Mouse (Mus musculus): Measurements from ENCODE around the gene Mylk. TPM values are rescaled to one million over a fixed set of nuclear protein-coding genes. Genes with fewer than 3 reads are reported as not detected.
A peak's percentile ranks its signal among the peaks of the same experiment; 100 is the strongest.

Gene Mylk
- polyA plus RNA-seq, 1 experiment from 2014 or later, result 4.2 TPM

DNA sequence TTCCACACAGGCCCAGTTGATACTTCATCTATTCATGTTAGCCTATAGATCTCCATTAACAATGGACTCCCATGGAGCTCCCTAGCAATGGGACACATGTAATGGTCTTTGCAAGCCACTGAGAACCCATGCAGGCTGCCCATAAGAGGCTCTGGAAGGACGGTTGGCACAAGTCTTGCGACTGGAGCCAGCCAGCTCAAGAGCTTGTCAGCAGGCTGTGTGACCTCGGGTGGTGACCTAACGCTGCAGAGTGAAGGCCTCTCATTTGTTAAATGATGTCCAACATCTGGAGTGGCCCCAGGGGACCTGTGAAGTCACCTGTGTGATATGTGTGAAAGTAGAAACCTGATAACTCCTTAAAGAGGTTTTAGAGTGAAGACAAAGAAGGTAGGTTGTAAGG is 252.0 kb downstream of the Mylk start:
- H3K4me2 ChIP-seq (ENCODE audit: low read length), result no peak overlapping the region
- H3K4me3 ChIP-seq (ENCODE audit: low read depth, low read length), result no peak overlapping the region
- no peak for DNase-seq (ENCODE audit: low spot score)
- no peaks in the 10 kb centered on the region for H3K36me3 ChIP-seq (ENCODE audit: control insufficient read depth, insufficient read depth, low read length)
- no peak overlapping the region for H3K27ac ChIP-seq (ENCODE audit: low read depth, low read length)
- no peak for ATAC-seq
- H3K9ac ChIP-seq (ENCODE audit: low read length), result no peak overlapping the region
- peaks cover 15% of the 10 kb centered on the region for H3K4me1 ChIP-seq (ENCODE audit: control insufficient read depth, insufficient read depth, low read length)
- 70% methylated on average over 4 of the region's 4 CpGs for WGBS
- no peaks in the 10 kb centered on the region for H3K27me3 ChIP-seq (replicated peaks; ENCODE audit: control insufficient read depth, insufficient read depth, low read length)
- H3K9me3 ChIP-seq (replicated peaks; ENCODE audit: control insufficient read depth, low read length), result no peaks in the 10 kb centered on the region

DNA sequence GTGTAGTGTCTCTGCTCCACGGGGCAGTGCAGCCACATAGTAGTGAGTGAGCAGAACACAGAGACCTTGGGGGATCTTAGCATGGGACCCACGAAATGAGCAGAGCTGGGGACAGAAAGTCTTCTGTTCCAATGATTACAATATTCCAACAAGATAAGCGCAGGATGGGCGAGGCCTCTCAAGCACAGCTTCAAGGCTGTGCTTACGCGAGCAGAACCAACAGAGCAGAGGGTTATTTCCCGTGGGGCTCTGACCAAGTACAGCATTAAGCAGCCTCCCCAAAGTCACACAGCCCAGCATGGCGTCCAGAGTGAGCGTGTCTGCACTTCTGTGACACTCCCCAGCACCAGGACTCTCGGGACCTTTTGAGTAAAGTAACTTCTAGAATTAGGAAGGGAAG is 252.6 kb downstream of the Mylk start:
- Histone ChIP-seq H3K9ac (ENCODE audit: low read length) (no peak overlapping the region), H3K27ac (ENCODE audit: low read depth, low read length) (no peak overlapping the region), H3K4me3 (ENCODE audit: low read depth, low read length) (no peak overlapping the region), H3K4me1 (ENCODE audit: control insufficient read depth, insufficient read depth, low read length) (peaks cover 15% of the 10 kb centered on the region), H3K27me3 (replicated peaks; ENCODE audit: control insufficient read depth, insufficient read depth, low read length) (no peaks in the 10 kb centered on the region), H3K36me3 (ENCODE audit: control insufficient read depth, insufficient read depth, low read length) (no peaks in the 10 kb centered on the region), H3K9me3 (replicated peaks; ENCODE audit: control insufficient read depth, low read length) (no peaks in the 10 kb centered on the region), H3K4me2 (ENCODE audit: low read length) (no peak overlapping the region)
- no peak for ATAC-seq
- WGBS, result 73% methylated on average over 10 of the region's 10 CpGs
- no peak for DNase-seq (ENCODE audit: low spot score)

DNA sequence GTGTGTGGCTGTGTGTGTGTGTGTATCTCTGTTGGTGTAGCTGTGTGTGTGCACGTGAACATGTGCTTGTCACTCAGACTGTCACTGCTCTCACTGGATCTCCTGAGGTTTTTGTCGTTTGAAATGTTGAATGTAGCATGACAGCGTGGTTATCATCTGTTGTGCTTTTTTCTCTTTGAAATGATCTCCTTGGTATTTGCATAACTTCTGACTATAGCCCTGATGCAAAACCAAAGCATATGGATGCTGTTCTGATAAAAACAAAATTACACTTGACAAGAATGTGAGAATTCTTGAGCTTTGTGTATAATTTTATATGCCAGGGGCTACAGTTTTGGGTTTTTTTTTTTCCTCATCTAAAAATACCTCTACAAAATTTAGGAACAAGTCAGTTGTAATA is 254.0 kb downstream of the Mylk start:
- Histone ChIP-seq H3K36me3 (ENCODE audit: control insufficient read depth, insufficient read depth, low read length) (no peaks in the 10 kb centered on the region), H3K9me3 (replicated peaks; ENCODE audit: control insufficient read depth, low read length) (no peaks in the 10 kb centered on the region), H3K27me3 (replicated peaks; ENCODE audit: control insufficient read depth, insufficient read depth, low read length) (no peaks in the 10 kb centered on the region), H3K4me3 (ENCODE audit: low read depth, low read length) (no peak overlapping the region), H3K4me1 (ENCODE audit: control insufficient read depth, insufficient read depth, low read length) (peaks cover 15% of the 10 kb centered on the region), H3K4me2 (ENCODE audit: low read length) (no peak overlapping the region), H3K27ac (ENCODE audit: low read depth, low read length) (no peak overlapping the region; the same call in 1 of the 2 replicates), H3K9ac (ENCODE audit: low read length) (no peak overlapping the region)
- DNase-seq (ENCODE audit: low spot score) (peak; percentile 51), ATAC-seq (peak; percentile 26; the same call in 1 of the 2 replicates)
- 71% methylated on average over 3 of the region's 3 CpGs for WGBS

DNA sequence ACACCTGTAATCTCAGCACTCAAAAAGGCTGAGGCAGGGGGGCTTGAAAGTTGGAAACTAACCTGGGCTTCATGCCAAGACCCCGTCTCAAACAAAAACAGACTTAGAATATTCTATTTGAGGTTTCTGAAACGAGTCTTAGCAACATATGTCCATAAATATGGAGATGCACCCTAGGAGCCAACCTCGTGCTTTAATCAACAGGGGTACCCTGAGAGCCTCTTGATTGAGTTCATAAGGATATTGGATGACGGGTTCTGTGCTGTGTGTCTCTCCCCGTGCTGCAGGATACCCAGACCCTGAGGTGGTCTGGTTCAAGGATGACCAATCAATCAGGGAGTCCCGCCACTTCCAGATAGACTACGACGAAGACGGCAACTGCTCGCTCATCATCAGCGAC is 255.0 kb downstream of the Mylk start:
- Histone ChIP-seq H3K27me3 (replicated peaks; ENCODE audit: control insufficient read depth, insufficient read depth, low read length) (no peaks in the 10 kb centered on the region), H3K4me2 (ENCODE audit: low read length) (peak overlapping the region; percentile 48), H3K27ac (ENCODE audit: low read depth, low read length) (no peak overlapping the region), H3K4me1 (ENCODE audit: control insufficient read depth, insufficient read depth, low read length) (peaks cover 15% of the 10 kb centered on the region), H3K9ac (ENCODE audit: low read length) (no peak overlapping the region), H3K9me3 (replicated peaks; ENCODE audit: control insufficient read depth, low read length) (no peaks in the 10 kb centered on the region), H3K36me3 (ENCODE audit: control insufficient read depth, insufficient read depth, low read length) (no peaks in the 10 kb centered on the region), H3K4me3 (ENCODE audit: low read depth, low read length) (no peak overlapping the region)
- ATAC-seq, result peak; percentile 67; the same call in 1 of the 2 replicates
- WGBS, result 38% methylated on average over 11 of the region's 11 CpGs
- DNase-seq (ENCODE audit: low spot score), result peak; percentile 61

DNA sequence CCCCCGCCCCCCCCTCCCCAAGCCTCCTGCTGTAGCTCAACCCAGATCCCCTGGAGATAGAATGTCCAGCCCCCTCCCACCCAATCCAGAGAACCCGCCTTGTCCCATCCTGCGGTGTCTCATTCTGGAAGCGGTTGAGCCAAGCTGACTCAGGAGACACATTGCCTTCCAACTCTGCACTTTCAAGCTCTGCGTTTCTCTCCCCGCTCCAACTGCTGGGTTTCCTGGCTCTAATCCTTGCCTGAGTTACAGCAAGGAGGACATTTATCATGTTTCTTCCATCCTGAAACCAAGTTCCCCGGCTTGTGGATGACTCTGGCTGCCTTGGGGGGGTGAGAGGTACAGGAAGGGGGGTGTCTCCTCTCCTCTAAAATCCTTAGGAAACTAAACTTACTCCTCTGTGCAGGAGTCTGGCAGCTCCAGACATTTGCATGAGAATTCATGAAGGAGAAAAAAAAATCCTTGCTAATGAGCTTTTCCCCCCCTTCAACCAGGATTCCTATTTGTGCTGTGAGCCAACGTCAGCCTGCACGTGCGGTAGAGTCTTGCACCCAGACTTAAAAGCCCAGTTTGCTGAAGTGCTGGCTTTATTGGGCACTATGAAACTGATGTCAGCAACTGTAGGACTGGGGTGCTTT is 256.0 kb downstream of the Mylk start:
- Histone ChIP-seq H3K4me2 (ENCODE audit: low read length) (peak overlapping the region; percentile 48), H3K36me3 (ENCODE audit: control insufficient read depth, insufficient read depth, low read length) (no peaks in the 10 kb centered on the region), H3K27me3 (replicated peaks; ENCODE audit: control insufficient read depth, insufficient read depth, low read length) (no peaks in the 10 kb centered on the region), H3K4me3 (ENCODE audit: low read depth, low read length) (peak overlapping the region; percentile 8), H3K9ac (ENCODE audit: low read length) (peak overlapping the region; percentile 41; the same call in 1 of the 2 replicates), H3K9me3 (replicated peaks; ENCODE audit: control insufficient read depth, low read length) (no peaks in the 10 kb centered on the region), H3K27ac (ENCODE audit: low read depth, low read length) (no peak overlapping the region; the same call in 1 of the 2 replicates), H3K4me1 (ENCODE audit: control insufficient read depth, insufficient read depth, low read length) (peaks cover 15% of the 10 kb centered on the region)
- 5% methylated on average over 10 of the region's 10 CpGs for WGBS
- ATAC-seq (0 out of 2 replicates have a peak, but pooled peaks have one; percentile 26), DNase-seq (ENCODE audit: low spot score) (peak; percentile 81)

DNA sequence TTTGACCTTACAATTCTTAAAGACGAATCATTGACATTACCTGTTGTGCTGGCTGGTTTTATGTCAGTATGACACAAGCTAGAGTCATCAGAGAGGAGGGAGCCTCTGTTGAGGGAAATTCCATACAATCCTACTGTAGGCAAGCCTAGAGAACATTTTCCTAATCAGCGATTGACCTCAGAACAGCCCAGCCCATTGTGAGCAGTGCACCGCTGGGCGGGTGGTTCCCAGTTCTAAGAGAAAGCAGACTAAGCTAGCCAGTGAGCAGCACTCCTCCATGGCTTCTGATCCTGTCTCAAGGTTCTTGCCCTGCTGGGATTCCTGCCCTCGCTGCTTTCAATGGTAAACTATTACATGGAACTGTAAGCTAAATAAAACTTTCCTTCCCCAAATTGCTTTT is 259.3 kb downstream of the Mylk start:
- Histone ChIP-seq H3K9ac (ENCODE audit: low read length) (no peak overlapping the region), H3K4me3 (ENCODE audit: low read depth, low read length) (no peak overlapping the region), H3K27ac (ENCODE audit: low read depth, low read length) (no peak overlapping the region), H3K36me3 (ENCODE audit: control insufficient read depth, insufficient read depth, low read length) (no peaks in the 10 kb centered on the region), H3K27me3 (replicated peaks; ENCODE audit: control insufficient read depth, insufficient read depth, low read length) (no peaks in the 10 kb centered on the region), H3K4me2 (ENCODE audit: low read length) (no peak overlapping the region), H3K4me1 (ENCODE audit: control insufficient read depth, insufficient read depth, low read length) (peaks cover 15% of the 10 kb centered on the region), H3K9me3 (replicated peaks; ENCODE audit: control insufficient read depth, low read length) (no peaks in the 10 kb centered on the region)
- ATAC-seq (no peak), DNase-seq (ENCODE audit: low spot score) (no peak)
- 65% methylated on average over 5 of the region's 5 CpGs for WGBS

DNA sequence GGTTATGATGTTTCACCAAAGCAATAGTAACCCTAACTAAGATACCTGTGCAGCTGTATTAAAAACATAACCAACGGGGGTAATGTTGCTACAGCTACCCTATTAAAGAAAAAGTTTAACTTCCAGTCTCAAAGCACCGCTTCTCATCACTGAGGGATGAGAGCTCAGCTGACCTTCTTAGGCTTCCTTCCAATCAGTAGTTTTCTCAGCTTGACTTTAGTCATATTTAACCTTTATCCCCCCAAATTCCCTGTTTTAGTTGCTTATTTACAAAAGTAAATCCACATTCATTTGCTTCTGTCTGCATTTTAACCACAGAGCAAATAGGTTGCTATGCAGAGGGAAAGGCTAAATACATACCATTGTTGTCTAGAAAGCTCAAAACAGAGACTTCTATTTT is 259.7 kb downstream of the Mylk start:
- no peak overlapping the region for H3K9ac ChIP-seq (ENCODE audit: low read length)
- 86% methylated on average over 2 of the region's 2 CpGs for WGBS
- no peaks in the 10 kb centered on the region for H3K36me3 ChIP-seq (ENCODE audit: control insufficient read depth, insufficient read depth, low read length)
- peaks cover 15% of the 10 kb centered on the region for H3K4me1 ChIP-seq (ENCODE audit: control insufficient read depth, insufficient read depth, low read length)
- no peaks in the 10 kb centered on the region for H3K27me3 ChIP-seq (replicated peaks; ENCODE audit: control insufficient read depth, insufficient read depth, low read length)
- DNase-seq (ENCODE audit: low spot score) (no peak), ATAC-seq (no peak)
- no peak overlapping the region for H3K4me3 ChIP-seq (ENCODE audit: low read depth, low read length)
- H3K9me3 ChIP-seq (replicated peaks; ENCODE audit: control insufficient read depth, low read length), result no peaks in the 10 kb centered on the region
- H3K27ac ChIP-seq (ENCODE audit: low read depth, low read length), result no peak overlapping the region
- no peak overlapping the region for H3K4me2 ChIP-seq (ENCODE audit: low read length)

DNA sequence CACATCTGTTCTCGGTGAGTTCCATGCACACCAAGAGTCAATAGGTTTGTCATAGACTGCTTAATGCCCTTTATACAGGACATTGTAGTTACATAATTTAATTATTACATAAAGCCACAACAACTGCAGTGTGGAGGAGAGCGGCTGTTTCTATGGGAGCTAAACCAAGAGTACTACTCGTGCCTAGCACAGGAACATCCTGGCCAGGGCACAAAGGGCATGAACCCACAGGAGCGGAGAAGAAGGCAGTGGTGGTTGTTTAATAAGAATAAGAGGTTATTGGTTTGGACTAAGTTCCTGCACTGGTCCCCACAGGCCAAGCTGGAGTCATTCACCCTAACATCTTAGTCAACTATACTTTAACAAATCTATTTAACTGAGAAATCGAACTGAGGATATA is 261.2 kb downstream of the Mylk start:
- Histone ChIP-seq H3K4me1 (ENCODE audit: control insufficient read depth, insufficient read depth, low read length) (peaks cover 3% of the 10 kb centered on the region), H3K36me3 (ENCODE audit: control insufficient read depth, insufficient read depth, low read length) (no peaks in the 10 kb centered on the region), H3K4me3 (ENCODE audit: low read depth, low read length) (no peak overlapping the region), H3K27ac (ENCODE audit: low read depth, low read length) (no peak overlapping the region), H3K9me3 (replicated peaks; ENCODE audit: control insufficient read depth, low read length) (no peaks in the 10 kb centered on the region), H3K9ac (ENCODE audit: low read length) (no peak overlapping the region), H3K27me3 (replicated peaks; ENCODE audit: control insufficient read depth, insufficient read depth, low read length) (no peaks in the 10 kb centered on the region), H3K4me2 (ENCODE audit: low read length) (no peak overlapping the region)
- WGBS, result 86% methylated on average over 5 of the region's 5 CpGs
- no peak for ATAC-seq
- DNase-seq (ENCODE audit: low spot score), result no peak

DNA sequence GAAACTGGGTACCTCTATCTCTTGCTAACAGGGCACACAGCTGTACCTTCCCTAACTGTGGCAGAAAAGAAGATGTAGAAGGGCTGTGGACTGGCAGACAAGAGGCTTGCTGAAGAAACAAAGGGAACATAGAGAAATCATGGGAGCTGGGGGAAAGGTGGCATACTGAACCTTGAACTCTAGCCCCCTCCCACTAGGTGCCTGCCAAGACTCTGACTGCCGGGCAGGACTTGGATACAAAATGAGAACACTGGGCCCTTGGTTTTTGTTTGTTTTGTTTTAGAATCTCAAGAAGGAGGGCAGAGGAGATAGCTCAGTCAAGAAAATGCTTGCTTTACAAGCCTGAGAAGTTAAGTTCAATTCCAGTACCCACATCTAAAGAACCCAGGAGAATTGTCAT is 262.4 kb downstream of the Mylk start:
- Histone ChIP-seq H3K36me3 (ENCODE audit: control insufficient read depth, insufficient read depth, low read length) (no peaks in the 10 kb centered on the region), H3K4me2 (ENCODE audit: low read length) (no peak overlapping the region), H3K27me3 (replicated peaks; ENCODE audit: control insufficient read depth, insufficient read depth, low read length) (no peaks in the 10 kb centered on the region), H3K9ac (ENCODE audit: low read length) (no peak overlapping the region), H3K4me3 (ENCODE audit: low read depth, low read length) (no peak overlapping the region), H3K4me1 (ENCODE audit: control insufficient read depth, insufficient read depth, low read length) (no peaks in the 10 kb centered on the region), H3K9me3 (replicated peaks; ENCODE audit: control insufficient read depth, low read length) (no peaks in the 10 kb centered on the region), H3K27ac (ENCODE audit: low read depth, low read length) (no peak overlapping the region)
- WGBS, result 52% methylated on average over 1 of the region's 1 CpGs
- no peak for ATAC-seq
- DNase-seq (ENCODE audit: low spot score), result no peak
